Mouse (Mus musculus) lung, postnatal 0 days (tissue): Measurements from ENCODE around the gene Trp53bp1.

Experiments
- CTCF ChIP-seq: IDR thresholded peaks from 2 replicates; pipeline ENCODE4 v1.5.1; 2016; ENCODE audit warnings: antibody characterized with exemption, mild to moderate bottlenecking
- EP300 ChIP-seq: IDR thresholded peaks from 2 replicates; pipeline ENCODE4 v1.6.1; 2016; ENCODE audit warnings: antibody characterized with exemption, mild to moderate bottlenecking, control low read depth

GRCm38 (mm10) chr2:121149679-121150078 lies 121.5 kb downstream of the Trp53bp1 start:
- TF ChIP-seq CTCF (no peak), EP300 (no peak)
